Mouse (Mus musculus) forebrain, embryonic 12.5 days (tissue): ENCODE results near the gene Rpl3. TPM values are rescaled to one million over a fixed set of nuclear protein-coding genes. Genes with fewer than 3 reads are reported as not detected.

Experiments used
- ATAC-seq: fragments of 200-750 bp; cut with Nextera tagmentation; 2 replicates; pipeline ENCODE4 v1.8.0; 2017; ENCODE audit warnings: moderate TSS enrichment; ENCODE audit not compliant: low FRiP score
- H3K27ac ChIP-seq: fragments of 300-500 bp; sonication (generic); 2 replicates; pipeline ENCODE4 v1.5.1; 2016; ENCODE audit warnings: mild to moderate bottlenecking
- H3K27me3 ChIP-seq: fragments of 300-500 bp; sonication (generic); 2 replicates; pipeline ENCODE4 v1.6.1; 2016; ENCODE audit warnings: mild to moderate bottlenecking
- H3K36me3 ChIP-seq: fragments of 300-500 bp; sonication (generic); replicated peaks from 2 replicates; pipeline ENCODE4 v1.6.1; 2016; ENCODE audit warnings: mild to moderate bottlenecking
- H3K4me1 ChIP-seq: fragments of 300-500 bp; sonication (generic); 2 replicates; pipeline ENCODE4 v1.6.1; 2016
- H3K4me2 ChIP-seq: fragments of 300-500 bp; sonication (generic); 2 replicates; pipeline ENCODE4 v1.6.1; 2016; ENCODE audit warnings: mild to moderate bottlenecking, moderate library complexity
- H3K4me3 ChIP-seq: fragments of 300-500 bp; sonication (generic); replicated peaks from 2 replicates; pipeline ENCODE4 v1.5.1; 2016; ENCODE audit warnings: mild to moderate bottlenecking
- H3K9ac ChIP-seq: fragments of 300-500 bp; sonication (generic); 2 replicates; pipeline ENCODE4 v1.6.1; 2016; ENCODE audit warnings: mild to moderate bottlenecking
- H3K9me3 ChIP-seq: fragments of 300-500 bp; sonication (generic); 2 replicates; pipeline ENCODE4 v1.6.1; 2016
- WGBS: fragments of 180-500 bp; shearing (Covaris S2); methylation state at CpG from one replicate; pipeline ENCODE4 v1.1.7; 2016; 5-methylcytosine and 5-hydroxymethylcytosine counted together
- polyA plus RNA-seq: library from polyadenylated mRNA; unstranded; fragments of >200 nt; fragmentation: Nextera tagmentation; extraction: Ambion mirVana; gene quantifications from 2 replicates; pipeline ENCODE4 v1.2.1, GENCODE M21; 2016

Rpl3 gene
- polyA plus RNA-seq, 1 experiment from 2014 or later, result 694 TPM

GRCm38 (mm10) chr15:80058151-80058550 is 33.5 kb downstream of the Rpl3 start:
- no peak for ATAC-seq
- H3K9me3 ChIP-seq, result no peaks in the 10 kb centered on the region
- WGBS, result 93% methylated on average over 7 of the region's 7 CpGs
- H3K27ac ChIP-seq, result no peak overlapping the region
- 0 out of 2 replicates have a peak, but pooled peaks cover 4% of the 10 kb centered on the region for H3K27me3 ChIP-seq
- H3K9ac ChIP-seq, result no peak overlapping the region
- H3K4me1 ChIP-seq, result peaks cover 11% of the 10 kb centered on the region
- no peak overlapping the region for H3K4me2 ChIP-seq
- no peak overlapping the region for H3K4me3 ChIP-seq
- no peaks in the 10 kb centered on the region for H3K36me3 ChIP-seq

- WGBS, result 91% methylated on average over 7 of the region's 7 CpGs
- Histone ChIP-seq H3K4me3 (no peak overlapping the region), H3K4me1 (peaks cover 10% of the 10 kb centered on the region), H3K9me3 (no peaks in the 10 kb centered on the region), H3K27me3 (no peaks in the 10 kb centered on the region), H3K36me3 (no peaks in the 10 kb centered on the region), H3K9ac (no peak overlapping the region), H3K27ac (no peak overlapping the region), H3K4me2 (no peak overlapping the region)
- no peak for ATAC-seq
Observed at GRCm38 (mm10) chr15:80054034-80054710, 37.5 kb downstream of the Rpl3 start.

- Histone ChIP-seq H3K4me1 (peaks cover 10% of the 10 kb centered on the region), H3K4me3 (no peak overlapping the region), H3K27ac (no peak overlapping the region), H3K27me3 (no peaks in the 10 kb centered on the region), H3K36me3 (no peaks in the 10 kb centered on the region), H3K9ac (no peak overlapping the region), H3K9me3 (no peaks in the 10 kb centered on the region), H3K4me2 (no peak overlapping the region)
- WGBS, result 69% methylated on average over 8 of the region's 8 CpGs
- no peak for ATAC-seq
Observed at GRCm38 (mm10) chr15:80053381-80054033, 38.2 kb downstream of the Rpl3 start.

DNA sequence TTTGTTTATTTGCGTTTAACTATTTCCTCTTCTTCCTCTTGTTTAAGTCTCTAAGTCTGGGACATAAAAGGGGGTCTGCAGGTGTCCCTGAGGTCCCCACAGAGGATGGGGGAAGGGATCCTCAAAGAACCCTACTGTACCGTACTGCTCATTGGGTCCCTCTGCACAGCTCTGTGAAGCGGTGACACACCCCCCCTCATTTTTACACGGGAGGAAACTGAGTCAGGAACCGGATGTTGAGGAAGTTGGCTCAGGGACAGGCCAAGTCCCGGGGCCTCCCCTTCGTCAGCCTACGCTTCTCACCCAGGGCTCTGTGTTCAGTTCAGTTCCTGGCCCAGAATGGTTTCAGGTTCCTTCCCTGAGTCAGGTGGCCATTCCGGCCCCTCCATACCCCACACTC is 39.9 kb downstream of the Rpl3 start:
- H3K4me3 ChIP-seq, result no peak overlapping the region
- H3K27ac ChIP-seq, result no peak overlapping the region
- no peaks in the 10 kb centered on the region for H3K27me3 ChIP-seq
- 87% methylated on average over 9 of the region's 9 CpGs for WGBS
- H3K4me2 ChIP-seq, result no peak overlapping the region
- no peak for ATAC-seq
- H3K36me3 ChIP-seq, result no peaks in the 10 kb centered on the region
- H3K9ac ChIP-seq, result no peak overlapping the region
- no peaks in the 10 kb centered on the region for H3K9me3 ChIP-seq
- H3K4me1 ChIP-seq, result peaks cover 8% of the 10 kb centered on the region

- H3K4me3 ChIP-seq, result no peak overlapping the region
- no peak for ATAC-seq
- H3K27ac ChIP-seq, result no peak overlapping the region
- no peaks in the 10 kb centered on the region for H3K9me3 ChIP-seq
- no peaks in the 10 kb centered on the region for H3K27me3 ChIP-seq
- no peak overlapping the region for H3K4me2 ChIP-seq
- no peaks in the 10 kb centered on the region for H3K36me3 ChIP-seq
- peaks cover 4% of the 10 kb centered on the region; the same call in 1 of the 2 replicates for H3K4me1 ChIP-seq
- H3K9ac ChIP-seq, result no peak overlapping the region
- 83% methylated on average over 19 of the region's 19 CpGs for WGBS
Observed at GRCm38 (mm10) chr15:80051092-80051761, 40.4 kb downstream of the Rpl3 start.

GRCm38 (mm10) chr15:80050093-80050492 is 41.6 kb downstream of the Rpl3 start:
- Histone ChIP-seq H3K27ac (no peak overlapping the region), H3K36me3 (no peaks in the 10 kb centered on the region), H3K9ac (no peak overlapping the region), H3K4me2 (no peak overlapping the region), H3K9me3 (peaks cover 7% of the 10 kb centered on the region; the same call in 1 of the 2 replicates), H3K27me3 (no peaks in the 10 kb centered on the region), H3K4me1 (peaks cover under 1% of the 10 kb centered on the region; the same call in 1 of the 2 replicates), H3K4me3 (no peak overlapping the region)
- 79% methylated on average over 4 of the region's 4 CpGs for WGBS
- no peak for ATAC-seq

- no peak overlapping the region for H3K4me2 ChIP-seq
- H3K27ac ChIP-seq, result no peak overlapping the region
- no peaks in the 10 kb centered on the region for H3K4me1 ChIP-seq
- no peaks in the 10 kb centered on the region for H3K27me3 ChIP-seq
- peaks cover 7% of the 10 kb centered on the region; the same call in 1 of the 2 replicates for H3K9me3 ChIP-seq
- H3K4me3 ChIP-seq, result no peak overlapping the region
- no peaks in the 10 kb centered on the region for H3K36me3 ChIP-seq
- whole genome bisulfite sequencing, result 76% methylated on average over 5 of the region's 5 CpGs
- no peak for ATAC-seq
- no peak overlapping the region for H3K9ac ChIP-seq
Observed at GRCm38 (mm10) chr15:80047973-80048372, 43.7 kb downstream of the Rpl3 start.

DNA sequence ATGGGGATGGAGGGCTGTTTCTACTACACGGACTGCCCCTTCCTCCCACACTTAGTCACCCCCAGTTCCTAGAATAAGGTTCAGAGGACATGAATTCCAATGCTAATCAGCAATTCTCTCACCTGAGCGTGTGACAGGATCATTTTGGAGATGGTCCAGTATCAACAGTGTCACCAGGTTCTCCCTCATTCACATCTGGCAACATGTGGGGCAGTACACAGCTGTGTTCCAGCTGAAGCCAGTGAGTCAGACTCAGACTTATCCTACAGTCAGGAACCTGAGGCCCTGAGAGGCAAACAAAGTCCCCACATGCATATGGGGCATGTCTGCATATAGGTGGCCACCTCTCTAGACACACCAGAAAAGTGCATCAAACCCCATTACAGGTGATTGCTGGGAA is 44.4 kb downstream of the Rpl3 start:
- no peak overlapping the region for H3K9ac ChIP-seq
- ATAC-seq, result no peak
- WGBS, result 85% methylated on average over 2 of the region's 2 CpGs
- H3K9me3 ChIP-seq, result peaks cover 7% of the 10 kb centered on the region; the same call in 1 of the 2 replicates
- H3K4me3 ChIP-seq, result no peak overlapping the region
- no peak overlapping the region for H3K27ac ChIP-seq
- H3K36me3 ChIP-seq, result no peaks in the 10 kb centered on the region
- no peak overlapping the region for H3K4me2 ChIP-seq
- H3K4me1 ChIP-seq, result no peaks in the 10 kb centered on the region
- no peaks in the 10 kb centered on the region for H3K27me3 ChIP-seq

DNA sequence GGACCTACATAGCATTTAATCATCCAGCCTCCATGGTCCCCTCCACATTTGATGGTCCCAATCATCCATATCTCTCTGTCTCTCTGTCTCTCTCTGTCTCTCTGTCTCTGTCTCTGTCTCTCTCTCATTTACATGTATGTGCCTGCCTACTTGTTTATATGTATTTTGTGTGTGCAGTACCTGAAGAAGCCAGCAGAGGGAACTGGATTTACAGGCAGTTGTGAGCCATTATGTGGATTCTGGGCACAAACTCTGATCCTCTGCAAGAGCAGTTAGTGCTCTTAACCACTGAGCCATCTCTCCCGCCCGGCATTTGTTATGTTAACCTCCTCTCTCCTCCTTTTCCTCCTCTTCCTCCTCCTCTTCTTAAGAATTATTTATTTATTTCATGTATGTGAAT is 45.9 kb downstream of the Rpl3 start:
- ATAC-seq, result no peak
- no peak overlapping the region for H3K9ac ChIP-seq
- H3K27ac ChIP-seq, result no peak overlapping the region
- H3K4me1 ChIP-seq, result no peaks in the 10 kb centered on the region
- H3K4me3 ChIP-seq, result no peak overlapping the region
- H3K4me2 ChIP-seq, result no peak overlapping the region
- no peaks in the 10 kb centered on the region for H3K36me3 ChIP-seq
- no peaks in the 10 kb centered on the region for H3K27me3 ChIP-seq
- peaks cover 7% of the 10 kb centered on the region; the same call in 1 of the 2 replicates for H3K9me3 ChIP-seq
- 86% methylated on average over 2 of the region's 2 CpGs for WGBS

DNA sequence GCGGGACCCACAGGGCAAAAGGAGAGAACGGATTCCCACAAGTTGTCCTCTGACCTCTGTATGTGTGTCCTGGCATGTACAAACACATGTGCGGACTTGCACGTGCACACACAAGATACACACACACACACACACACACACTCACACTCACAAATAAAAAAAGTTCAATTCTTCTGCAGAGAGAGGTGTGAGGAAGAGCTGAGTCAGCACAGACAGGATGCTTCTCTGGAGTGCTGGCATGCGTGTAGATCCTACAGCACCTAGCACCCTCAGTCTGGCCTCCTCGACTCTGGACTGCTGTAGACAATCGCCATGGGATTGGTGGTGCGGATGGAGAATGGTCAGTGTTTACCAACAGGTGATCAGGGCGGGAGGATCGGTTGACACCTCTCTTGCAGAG is 47.4 kb downstream of the Rpl3 start:
- Histone ChIP-seq H3K27ac (no peak overlapping the region), H3K4me2 (no peak overlapping the region), H3K4me3 (no peak overlapping the region), H3K36me3 (no peaks in the 10 kb centered on the region), H3K4me1 (no peaks in the 10 kb centered on the region), H3K27me3 (no peaks in the 10 kb centered on the region), H3K9ac (no peak overlapping the region), H3K9me3 (peaks cover 7% of the 10 kb centered on the region; the same call in 1 of the 2 replicates)
- no peak for ATAC-seq
- WGBS, result 94% methylated on average over 10 of the region's 10 CpGs

DNA sequence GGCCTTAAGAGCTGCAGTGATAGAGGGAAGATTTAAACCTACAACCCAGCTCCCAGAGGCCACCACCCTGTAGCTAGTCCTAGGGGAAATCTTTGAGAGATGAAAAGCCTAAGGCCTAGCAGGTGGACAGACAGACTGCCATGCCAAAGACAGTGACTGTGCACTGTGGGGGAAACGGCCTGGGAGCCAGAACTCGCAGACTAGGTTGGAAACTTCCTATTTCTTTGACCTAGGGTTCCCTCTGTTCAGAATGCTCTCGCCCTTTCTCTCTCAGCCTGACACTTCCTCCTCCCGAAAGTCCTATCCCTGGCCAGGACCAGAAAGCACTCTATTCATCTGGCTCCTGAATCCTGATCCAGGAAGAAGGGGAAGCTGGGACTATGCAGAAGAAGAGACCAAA is 49.5 kb downstream of the Rpl3 start:
- H3K9ac ChIP-seq, result no peak overlapping the region

GRCm38 (mm10) chr15:80038110-80038391 is 53.6 kb downstream of the Rpl3 start:
- H3K9me3 ChIP-seq, result no peaks in the 10 kb centered on the region

More for the DNA sequence above, 49.5 kb downstream of the Rpl3 start:
- H3K27me3 ChIP-seq, result no peaks in the 10 kb centered on the region
- H3K36me3 ChIP-seq, result no peaks in the 10 kb centered on the region
- ATAC-seq, result no peak
- 83% methylated on average over 4 of the region's 4 CpGs for WGBS
- peaks cover 7% of the 10 kb centered on the region; the same call in 1 of the 2 replicates for H3K9me3 ChIP-seq
- no peaks in the 10 kb centered on the region for H3K4me1 ChIP-seq
- no peak overlapping the region for H3K4me2 ChIP-seq
- H3K27ac ChIP-seq, result no peak overlapping the region
- no peak overlapping the region for H3K4me3 ChIP-seq

More at GRCm38 (mm10) chr15:80038110-80038391, 53.6 kb downstream of the Rpl3 start:
- H3K27me3 ChIP-seq, result no peaks in the 10 kb centered on the region
- no peak overlapping the region for H3K27ac ChIP-seq
- no peak overlapping the region for H3K4me3 ChIP-seq
- no peak overlapping the region for H3K4me2 ChIP-seq
- no peaks in the 10 kb centered on the region for H3K36me3 ChIP-seq
- no peak for ATAC-seq
- WGBS, result 96% methylated on average over 2 of the region's 2 CpGs
- H3K4me1 ChIP-seq, result no peaks in the 10 kb centered on the region
- H3K9ac ChIP-seq, result no peak overlapping the region
